Mouse (Mus musculus): ENCODE measurements around the gene Ankrd11. TPM values are rescaled to one million over a fixed set of nuclear protein-coding genes. Genes with fewer than 3 reads are reported as not detected.

Ankrd11 gene
- polyA plus RNA-seq, 1 experiment from 2014 or later: 39.6 TPM

DNA sequence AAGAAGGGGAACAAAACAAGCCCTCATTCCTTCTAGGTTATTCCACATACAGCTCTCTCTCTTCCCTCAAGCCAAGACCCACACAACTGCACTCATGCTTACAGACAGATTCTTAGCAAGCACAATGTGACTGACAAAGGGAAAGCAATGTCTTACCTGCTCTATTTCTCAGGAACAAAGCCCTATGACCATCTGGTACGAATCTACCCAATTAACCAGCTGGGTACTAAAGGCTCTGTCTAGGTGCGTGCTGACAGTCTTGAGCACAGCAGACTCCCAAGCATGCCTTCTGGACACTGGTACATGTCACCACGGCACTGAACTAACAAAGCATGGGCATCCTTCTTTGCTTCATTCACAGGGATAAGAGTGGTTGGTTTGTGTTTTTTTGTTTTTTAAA, 103.9 kb downstream of the Ankrd11 start:
- H3K9me3 ChIP-seq (replicated peaks): no peaks in the 10 kb centered on the region
- no peaks in the 10 kb centered on the region for H3K27me3 ChIP-seq
- 70% methylated on average over 3 of the region's 3 CpGs for WGBS
- no peak for ATAC-seq (replicated peaks; ENCODE audit: insufficient number of reproducible peaks, insufficient read depth, low FRiP score, low read depth)
- no peaks in the 10 kb centered on the region for H3K36me3 ChIP-seq
- H3K27ac ChIP-seq: peak overlapping the region; percentile 12; the same call in 1 of the 2 replicates
- H3K4me1 ChIP-seq (replicated peaks): peaks cover 36% of the 10 kb centered on the region
- H3K4me2 ChIP-seq: no peak overlapping the region
- no peak overlapping the region for H3K9ac ChIP-seq
- no peak overlapping the region for H3K4me3 ChIP-seq

DNA sequence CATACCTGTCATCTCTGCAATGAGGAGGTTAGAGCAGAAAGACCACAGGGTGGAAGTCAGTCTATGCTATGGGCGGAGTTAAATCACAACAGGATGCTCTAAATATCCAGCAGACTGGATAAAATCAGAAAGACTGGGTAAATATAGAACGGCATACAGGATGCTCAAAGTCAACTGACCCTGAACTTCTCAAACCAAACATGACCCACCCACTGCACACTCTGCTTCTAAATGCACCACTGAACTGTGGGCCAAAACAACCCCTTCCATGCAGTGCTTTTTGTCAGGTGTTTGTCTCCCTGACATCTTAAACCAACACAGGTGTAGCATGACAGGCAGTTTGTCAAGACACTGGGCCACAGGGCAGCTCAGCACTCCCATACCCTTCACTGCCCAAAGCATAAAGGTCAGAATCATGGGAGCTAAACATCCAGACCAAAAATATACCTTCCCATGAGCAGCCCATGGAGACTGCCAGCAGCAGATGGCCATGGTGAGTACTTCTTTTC, 104.5 kb downstream of the Ankrd11 start:
- no peak overlapping the region for H3K9ac ChIP-seq
- H3K36me3 ChIP-seq: no peaks in the 10 kb centered on the region
- WGBS: 62% methylated on average over 2 of the region's 2 CpGs
- H3K4me2 ChIP-seq: no peak overlapping the region
- H3K27me3 ChIP-seq: no peaks in the 10 kb centered on the region
- peaks cover 38% of the 10 kb centered on the region for H3K4me1 ChIP-seq (replicated peaks)
- H3K9me3 ChIP-seq (replicated peaks): no peaks in the 10 kb centered on the region
- no peak for ATAC-seq (replicated peaks; ENCODE audit: insufficient number of reproducible peaks, insufficient read depth, low FRiP score, low read depth)
- H3K4me3 ChIP-seq: no peak overlapping the region
- H3K27ac ChIP-seq: peak overlapping the region; percentile 12; the same call in 1 of the 2 replicates

GRCm38 (mm10) chr8:122935912-122936311, 106.2 kb downstream of the Ankrd11 start:
- Histone ChIP-seq H3K4me2 (no peak overlapping the region), H3K9me3 (replicated peaks) (no peaks in the 10 kb centered on the region), H3K9ac (no peak overlapping the region), H3K27ac (no peak overlapping the region), H3K4me3 (no peak overlapping the region), H3K36me3 (no peaks in the 10 kb centered on the region), H3K27me3 (no peaks in the 10 kb centered on the region), H3K4me1 (replicated peaks) (peaks cover 53% of the 10 kb centered on the region)
- no peak for ATAC-seq (replicated peaks; ENCODE audit: insufficient number of reproducible peaks, insufficient read depth, low FRiP score, low read depth)
- WGBS: 66% methylated on average over 3 of the region's 3 CpGs

DNA sequence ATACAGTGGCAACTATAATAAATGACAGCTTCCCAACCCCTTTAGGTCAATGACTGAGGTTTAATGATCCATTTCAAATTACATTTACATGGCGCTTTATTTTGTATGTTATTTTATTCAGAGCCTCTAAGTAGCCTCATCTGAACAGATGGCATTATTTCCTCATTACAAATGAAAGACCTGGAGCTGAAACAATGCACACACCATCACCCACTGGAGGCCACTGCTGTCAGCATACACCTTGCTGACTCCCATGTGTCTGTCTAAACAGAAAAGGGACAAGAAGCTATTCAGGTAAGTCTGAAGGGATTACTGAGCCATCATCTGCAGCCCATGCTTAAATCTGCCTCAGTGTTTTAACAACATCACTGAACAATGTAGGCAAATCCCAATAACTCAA, 107.0 kb downstream of the Ankrd11 start:
- peaks cover 59% of the 10 kb centered on the region for H3K4me1 ChIP-seq (replicated peaks)
- H3K9me3 ChIP-seq (replicated peaks): no peaks in the 10 kb centered on the region
- no peaks in the 10 kb centered on the region for H3K36me3 ChIP-seq
- no peak overlapping the region for H3K27ac ChIP-seq
- H3K4me3 ChIP-seq: no peak overlapping the region
- 90% methylated on average over 1 of the region's 1 CpGs for WGBS
- H3K4me2 ChIP-seq: no peak overlapping the region
- no peak overlapping the region for H3K9ac ChIP-seq
- H3K27me3 ChIP-seq: no peaks in the 10 kb centered on the region
- no peak for ATAC-seq (replicated peaks; ENCODE audit: insufficient number of reproducible peaks, insufficient read depth, low FRiP score, low read depth)

GRCm38 (mm10) chr8:122933973-122934372, 108.1 kb downstream of the Ankrd11 start:
- Histone ChIP-seq H3K4me1 (replicated peaks) (peaks cover 55% of the 10 kb centered on the region), H3K4me3 (no peak overlapping the region), H3K9me3 (replicated peaks) (no peaks in the 10 kb centered on the region), H3K27me3 (no peaks in the 10 kb centered on the region), H3K27ac (no peak overlapping the region), H3K4me2 (no peak overlapping the region), H3K36me3 (no peaks in the 10 kb centered on the region), H3K9ac (no peak overlapping the region)
- ATAC-seq (replicated peaks; ENCODE audit: insufficient number of reproducible peaks, insufficient read depth, low FRiP score, low read depth): no peak

GRCm38 (mm10) chr8:122932561-122932959, 109.5 kb downstream of the Ankrd11 start:
- H3K4me2 ChIP-seq: no peak overlapping the region
- peak overlapping the region; percentile 17; the same call in 1 of the 2 replicates for H3K27ac ChIP-seq
- H3K4me3 ChIP-seq: no peak overlapping the region
- H3K36me3 ChIP-seq: no peaks in the 10 kb centered on the region
- 59% methylated on average over 2 of the region's 2 CpGs for WGBS
- no peaks in the 10 kb centered on the region for H3K9me3 ChIP-seq (replicated peaks)
- ATAC-seq (replicated peaks; ENCODE audit: insufficient number of reproducible peaks, insufficient read depth, low FRiP score, low read depth): no peak
- peaks cover 46% of the 10 kb centered on the region for H3K4me1 ChIP-seq (replicated peaks)
- H3K27me3 ChIP-seq: no peaks in the 10 kb centered on the region
- H3K9ac ChIP-seq: no peak overlapping the region

DNA sequence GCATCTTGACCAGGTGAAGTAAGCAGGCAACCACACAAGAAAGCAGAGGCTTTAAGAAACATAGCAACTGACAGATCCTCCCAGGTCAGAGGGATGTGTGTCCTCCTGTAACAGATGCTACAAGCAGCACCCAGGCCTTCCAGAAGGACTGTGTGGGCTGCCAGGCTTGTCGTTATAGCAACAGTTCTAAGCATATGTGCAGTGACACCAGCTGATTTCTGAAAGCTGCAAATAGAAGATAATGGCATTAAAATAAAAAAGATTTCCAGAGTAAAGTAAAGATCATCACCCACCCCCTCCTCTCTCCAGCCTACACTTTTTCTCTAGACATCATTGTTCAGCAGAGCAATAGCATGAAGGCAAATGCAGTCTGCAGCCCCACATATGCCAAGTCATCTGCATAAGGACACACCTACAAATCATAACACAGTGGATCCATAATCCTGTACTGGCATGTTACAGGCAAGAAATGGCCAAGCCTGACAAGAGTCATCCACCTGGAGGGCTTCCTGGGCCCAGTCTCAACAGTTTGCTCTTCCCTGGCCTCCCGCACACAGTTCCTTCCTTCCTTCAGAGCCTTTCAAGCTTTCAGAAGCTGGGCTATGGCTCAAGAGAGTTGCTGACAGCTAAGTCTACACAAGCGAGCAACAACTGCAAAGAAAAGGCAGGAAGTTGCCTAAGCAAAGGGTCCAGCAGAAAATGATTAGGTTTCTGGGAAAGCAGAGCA, 110.1 kb downstream of the Ankrd11 start:
- WGBS: 37% methylated on average over 3 of the region's 3 CpGs
- Histone ChIP-seq H3K27me3 (no peaks in the 10 kb centered on the region), H3K36me3 (no peaks in the 10 kb centered on the region), H3K4me1 (replicated peaks) (peaks cover 40% of the 10 kb centered on the region), H3K9me3 (replicated peaks) (no peaks in the 10 kb centered on the region), H3K27ac (peak overlapping the region; percentile 17; the same call in 1 of the 2 replicates), H3K9ac (no peak overlapping the region), H3K4me3 (no peak overlapping the region), H3K4me2 (no peak overlapping the region)
- ATAC-seq (replicated peaks; ENCODE audit: insufficient number of reproducible peaks, insufficient read depth, low FRiP score, low read depth): no peak

DNA sequence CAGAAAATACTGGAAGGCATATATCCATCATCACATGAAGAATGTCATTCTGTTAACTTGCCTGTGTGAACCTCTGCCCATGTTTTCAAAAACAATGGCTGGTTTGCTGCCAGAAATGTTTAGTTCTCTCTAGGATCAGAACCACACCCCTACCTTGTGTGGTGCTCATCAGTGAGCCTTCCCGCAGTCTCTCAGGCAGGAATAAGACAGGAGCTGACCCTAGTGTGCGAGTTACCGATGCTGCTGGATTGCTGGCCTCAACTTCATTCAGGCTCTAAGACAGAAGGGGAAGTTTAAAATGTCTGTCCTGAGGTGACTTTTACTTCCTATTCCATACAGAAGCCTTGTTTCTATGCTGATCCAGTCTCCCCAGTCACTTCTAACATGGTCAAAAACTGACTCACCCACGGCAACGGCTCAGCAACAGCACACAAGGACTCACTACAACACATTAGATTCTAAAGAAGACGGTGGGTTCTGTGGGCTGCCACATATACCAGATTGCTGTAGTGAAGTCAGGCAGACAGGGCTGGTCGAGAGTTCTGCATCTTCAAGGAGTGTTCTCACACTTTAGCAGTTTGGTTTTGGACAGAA, 113.3 kb downstream of the Ankrd11 start:
- WGBS: 80% methylated on average over 7 of the region's 7 CpGs
- H3K4me1 ChIP-seq (replicated peaks): peaks cover 68% of the 10 kb centered on the region

DNA sequence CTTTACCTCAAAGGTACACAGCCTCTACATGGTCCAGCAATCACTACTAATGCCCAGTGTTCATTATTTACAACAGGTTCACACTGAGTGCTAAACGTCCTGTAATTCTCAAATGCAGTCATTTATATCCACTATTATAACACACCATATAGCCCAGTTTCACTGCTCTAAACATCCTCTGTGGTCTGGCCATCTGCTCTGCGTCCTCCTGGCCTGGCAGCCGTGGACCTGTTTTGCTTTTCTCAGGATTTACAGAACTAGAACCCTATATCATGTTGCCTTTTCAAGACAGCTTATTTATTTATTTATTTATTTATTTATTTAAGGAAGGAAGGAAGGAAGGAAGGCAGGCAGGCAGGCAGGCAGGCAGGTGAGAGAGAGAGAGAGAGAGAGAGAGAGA, 114.2 kb downstream of the Ankrd11 start:
- Histone ChIP-seq H3K27me3 (no peaks in the 10 kb centered on the region), H3K27ac (no peak overlapping the region), H3K9ac (no peak overlapping the region), H3K36me3 (no peaks in the 10 kb centered on the region), H3K4me2 (no peak overlapping the region), H3K9me3 (replicated peaks) (no peaks in the 10 kb centered on the region), H3K4me3 (no peak overlapping the region), H3K4me1 (replicated peaks) (peaks cover 71% of the 10 kb centered on the region)
- ATAC-seq (replicated peaks; ENCODE audit: insufficient number of reproducible peaks, insufficient read depth, low FRiP score, low read depth): no peak
- WGBS: 74% methylated on average over 3 of the region's 3 CpGs

More for the DNA sequence above, 113.3 kb downstream of the Ankrd11 start:
- ATAC-seq (replicated peaks; ENCODE audit: insufficient number of reproducible peaks, insufficient read depth, low FRiP score, low read depth): no peak
- Histone ChIP-seq H3K27me3 (no peaks in the 10 kb centered on the region), H3K4me2 (no peak overlapping the region), H3K4me3 (no peak overlapping the region), H3K36me3 (no peaks in the 10 kb centered on the region), H3K9ac (no peak overlapping the region), H3K9me3 (replicated peaks) (no peaks in the 10 kb centered on the region), H3K27ac (no peak overlapping the region)

DNA sequence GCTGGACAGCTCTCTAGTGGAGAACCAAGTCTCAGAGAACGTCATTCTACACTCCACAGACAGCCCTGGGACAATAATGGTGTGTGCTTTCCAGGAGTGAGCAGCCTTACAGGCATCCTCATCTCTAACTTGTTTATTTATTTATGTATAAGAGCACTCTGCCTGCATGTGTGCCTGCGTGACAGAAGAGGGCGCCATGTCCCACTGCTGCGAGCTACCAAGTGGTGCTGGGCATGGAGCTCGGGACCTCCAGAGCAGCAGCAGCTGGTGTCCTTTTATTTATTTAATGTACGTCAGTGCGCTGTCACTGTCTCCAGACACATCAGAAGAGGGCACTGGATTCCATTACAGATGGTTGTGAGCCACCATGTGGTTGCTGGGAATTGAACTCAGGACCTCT, 115.3 kb downstream of the Ankrd11 start:
- no peak for ATAC-seq (replicated peaks; ENCODE audit: insufficient number of reproducible peaks, insufficient read depth, low FRiP score, low read depth)
- no peak overlapping the region for H3K4me2 ChIP-seq
- WGBS: 78% methylated on average over 7 of the region's 7 CpGs
- H3K36me3 ChIP-seq: no peaks in the 10 kb centered on the region
- peaks cover 71% of the 10 kb centered on the region for H3K4me1 ChIP-seq (replicated peaks)
- H3K27ac ChIP-seq: no peak overlapping the region
- no peaks in the 10 kb centered on the region for H3K9me3 ChIP-seq (replicated peaks)
- no peak overlapping the region for H3K9ac ChIP-seq
- no peaks in the 10 kb centered on the region for H3K27me3 ChIP-seq
- H3K4me3 ChIP-seq: no peak overlapping the region

- no peak overlapping the region for H3K9ac ChIP-seq
- WGBS: 66% methylated on average over 8 of the region's 8 CpGs
- no peak overlapping the region for H3K4me3 ChIP-seq
- H3K4me1 ChIP-seq (replicated peaks): peaks cover 74% of the 10 kb centered on the region
- no peak for ATAC-seq (replicated peaks; ENCODE audit: insufficient number of reproducible peaks, insufficient read depth, low FRiP score, low read depth)
- no peaks in the 10 kb centered on the region for H3K27me3 ChIP-seq
- no peaks in the 10 kb centered on the region for H3K36me3 ChIP-seq
- no peaks in the 10 kb centered on the region for H3K9me3 ChIP-seq (replicated peaks)
- H3K27ac ChIP-seq: no peak overlapping the region
- H3K4me2 ChIP-seq: no peak overlapping the region
Measured at GRCm38 (mm10) chr8:122925939-122926722, 115.9 kb downstream of the Ankrd11 start.
